Mouse (Mus musculus) kidney, embryonic 16.5 days (tissue): ENCODE results near the gene Ap2a2. TPM values are rescaled to one million over a fixed set of nuclear protein-coding genes. Genes with fewer than 3 reads are reported as not detected.
A peak's percentile ranks its signal among the peaks of the same experiment; 100 is the strongest.

Source experiments
- ATAC-seq: fragments of 200-750 bp; cut with Nextera tagmentation; 2 replicates; pipeline ENCODE4 v1.8.0; 2017; ENCODE audit warnings: moderate TSS enrichment; ENCODE audit not compliant: low FRiP score, low TSS enrichment
- H3K27ac ChIP-seq: fragments of 300-500 bp; sonication (generic); 2 replicates; pipeline ENCODE4 v1.5.1; 2014; ENCODE audit warnings: low read length
- H3K27me3 ChIP-seq: fragments of 300-500 bp; sonication (generic); 2 replicates; pipeline ENCODE4 v1.6.1; 2014; ENCODE audit warnings: low read length, control low read depth, mixed read lengths; ENCODE audit not compliant: insufficient read depth
- H3K36me3 ChIP-seq: fragments of 300-500 bp; sonication (generic); 2 replicates; pipeline ENCODE4 v1.6.1; 2014; ENCODE audit warnings: low read length, control low read depth, mixed read lengths; ENCODE audit not compliant: insufficient read depth
- H3K4me1 ChIP-seq: fragments of 300-500 bp; sonication (generic); 2 replicates; pipeline ENCODE4 v1.6.1; 2014; ENCODE audit warnings: low read length, control low read depth, mixed read lengths; ENCODE audit not compliant: insufficient read depth
- H3K4me2 ChIP-seq: fragments of 300-500 bp; sonication (generic); replicated peaks from 2 replicates; pipeline ENCODE4 v1.6.1; 2014; ENCODE audit warnings: low read depth, low read length
- H3K4me3 ChIP-seq: fragments of 300-500 bp; sonication (generic); 2 replicates; pipeline ENCODE4 v1.5.1; 2014; ENCODE audit warnings: mild to moderate bottlenecking, low read length
- H3K9ac ChIP-seq: fragments of 300-500 bp; sonication (generic); replicated peaks from 2 replicates; pipeline ENCODE4 v1.6.1; 2014; ENCODE audit warnings: low read length
- H3K9me3 ChIP-seq: fragments of 300-500 bp; sonication (generic); 2 replicates; pipeline ENCODE4 v1.6.1; 2016; ENCODE audit warnings: low read length, control low read depth
- WGBS: fragments of 180-500 bp; shearing (Covaris S2); extraction: QIAGEN DNeasy Blood & Tissue Kit; methylation state at CpG from one replicate; pipeline ENCODE4 v1.1.7; 2014; 5-methylcytosine and 5-hydroxymethylcytosine counted together
- polyA plus RNA-seq: library from polyadenylated mRNA; unstranded; fragments of >200 nt; fragmentation: Nextera tagmentation; extraction: Ambion mirVana; gene quantifications from 2 replicates; pipeline ENCODE4 v1.2.1, GENCODE M21; 2015

Ap2a2 gene
- polyA plus RNA-seq, 1 experiment from 2014 or later: 99.4 TPM

GRCm38 (mm10) chr7:141538852-141539555 lies 23.0 kb upstream of the Ap2a2 start:
- H3K4me1 ChIP-seq: peaks cover 15% of the 10 kb centered on the region
- ATAC-seq: peak; percentile 21
- peak overlapping the region; percentile 79 for H3K9ac ChIP-seq
- no peaks in the 10 kb centered on the region for H3K36me3 ChIP-seq
- H3K27ac ChIP-seq: peak overlapping the region; percentile 73
- 10% methylated on average over 18 of the region's 18 CpGs for WGBS
- no peaks in the 10 kb centered on the region for H3K9me3 ChIP-seq
- peak overlapping the region; percentile 83 for H3K4me3 ChIP-seq
- H3K27me3 ChIP-seq: no peaks in the 10 kb centered on the region
- peak overlapping the region; percentile 81 for H3K4me2 ChIP-seq

- H3K9ac ChIP-seq: peak within 1 kb of the TSS; percentile 79
- H3K4me2 ChIP-seq: peak within 1 kb of the TSS; percentile 81
- no peaks in the 10 kb centered on the region for H3K36me3 ChIP-seq
- H3K27ac ChIP-seq: peak within 1 kb of the TSS; percentile 73
- WGBS: 1% methylated on average over 46 of the region's 46 CpGs
- no peaks in the 10 kb centered on the region for H3K27me3 ChIP-seq
- ATAC-seq: peak; percentile 96
- H3K4me1 ChIP-seq: peaks cover 15% of the 10 kb centered on the region
- no peaks in the 10 kb centered on the region for H3K9me3 ChIP-seq
- H3K4me3 ChIP-seq: peak within 1 kb of the TSS; percentile 83
Observed at GRCm38 (mm10) chr7:141539556-141540311, 22.2 kb upstream of the Ap2a2 start, which contains the start of gene Chid1. TSS of gene Chid1 (minus strand) at chr7:141539857.

GRCm38 (mm10) chr7:141540312-141541081 lies 21.5 kb upstream of the Ap2a2 start:
- peak; percentile 32 for ATAC-seq
- peak overlapping the region; percentile 66 for H3K9ac ChIP-seq
- WGBS: 52% methylated on average over 13 of the region's 13 CpGs

GRCm38 (mm10) chr7:141541681-141542080 lies 20.3 kb upstream of the Ap2a2 start:
- 89% methylated on average over 4 of the region's 4 CpGs for WGBS
- Histone ChIP-seq H3K4me1 (peaks cover 15% of the 10 kb centered on the region), H3K9ac (no peak overlapping the region), H3K36me3 (no peaks in the 10 kb centered on the region), H3K27me3 (no peaks in the 10 kb centered on the region), H3K4me3 (no peak overlapping the region), H3K27ac (no peak overlapping the region), H3K4me2 (no peak overlapping the region), H3K9me3 (no peaks in the 10 kb centered on the region)
- no peak for ATAC-seq

More at GRCm38 (mm10) chr7:141540312-141541081, 21.5 kb upstream of the Ap2a2 start:
- H3K27ac ChIP-seq: peak overlapping the region; percentile 51
- H3K36me3 ChIP-seq: no peaks in the 10 kb centered on the region
- H3K27me3 ChIP-seq: no peaks in the 10 kb centered on the region
- H3K4me3 ChIP-seq: peak overlapping the region; percentile 83
- no peaks in the 10 kb centered on the region for H3K9me3 ChIP-seq
- H3K4me2 ChIP-seq: peak overlapping the region; percentile 81
- peaks cover 15% of the 10 kb centered on the region for H3K4me1 ChIP-seq

GRCm38 (mm10) chr7:141542588-141542987 lies 19.4 kb upstream of the Ap2a2 start:
- H3K27ac ChIP-seq: no peak overlapping the region
- no peaks in the 10 kb centered on the region for H3K9me3 ChIP-seq
- H3K27me3 ChIP-seq: no peaks in the 10 kb centered on the region
- no peak for ATAC-seq
- no peaks in the 10 kb centered on the region for H3K36me3 ChIP-seq
- H3K9ac ChIP-seq: no peak overlapping the region
- H3K4me1 ChIP-seq: peaks cover 15% of the 10 kb centered on the region
- WGBS: 80% methylated on average over 2 of the region's 2 CpGs
- H3K4me2 ChIP-seq: no peak overlapping the region
- H3K4me3 ChIP-seq: no peak overlapping the region

- no peaks in the 10 kb centered on the region for H3K36me3 ChIP-seq
- no peak overlapping the region for H3K27ac ChIP-seq
- H3K9ac ChIP-seq: no peak overlapping the region
- WGBS: 76% methylated on average over 4 of the region's 4 CpGs
- no peak overlapping the region for H3K4me3 ChIP-seq
- no peaks in the 10 kb centered on the region for H3K9me3 ChIP-seq
- H3K4me2 ChIP-seq: no peak overlapping the region
- no peaks in the 10 kb centered on the region for H3K27me3 ChIP-seq
- peaks cover 6% of the 10 kb centered on the region; the same call in 1 of the 2 replicates for H3K4me1 ChIP-seq
- ATAC-seq: no peak
Observed at GRCm38 (mm10) chr7:141544654-141545053, 17.3 kb upstream of the Ap2a2 start.

GRCm38 (mm10) chr7:141549432-141550061 lies 12.4 kb upstream of the Ap2a2 start:
- Histone ChIP-seq H3K4me3 (no peak overlapping the region), H3K27me3 (no peaks in the 10 kb centered on the region), H3K9ac (no peak overlapping the region), H3K27ac (no peak overlapping the region), H3K36me3 (no peaks in the 10 kb centered on the region), H3K4me2 (no peak overlapping the region), H3K9me3 (no peaks in the 10 kb centered on the region), H3K4me1 (no peaks in the 10 kb centered on the region)
- WGBS: 86% methylated on average over 3 of the region's 3 CpGs
- no peak for ATAC-seq

- H3K27ac ChIP-seq: 0 out of 2 replicates have a peak overlapping the region, but pooled peaks have one; percentile 37
- no peaks in the 10 kb centered on the region for H3K4me1 ChIP-seq
- no peak overlapping the region for H3K9ac ChIP-seq
- no peak for ATAC-seq
- no peaks in the 10 kb centered on the region for H3K27me3 ChIP-seq
- 68% methylated on average over 2 of the region's 2 CpGs for WGBS
- no peaks in the 10 kb centered on the region for H3K36me3 ChIP-seq
- no peaks in the 10 kb centered on the region for H3K9me3 ChIP-seq
- no peak overlapping the region for H3K4me3 ChIP-seq
- H3K4me2 ChIP-seq: no peak overlapping the region
Observed at GRCm38 (mm10) chr7:141550464-141550863, 11.5 kb upstream of the Ap2a2 start.

- no peaks in the 10 kb centered on the region for H3K36me3 ChIP-seq
- 73% methylated on average over 4 of the region's 4 CpGs for WGBS
- peaks cover 9% of the 10 kb centered on the region for H3K4me1 ChIP-seq
- H3K4me3 ChIP-seq: no peak overlapping the region
- no peak overlapping the region for H3K4me2 ChIP-seq
- no peaks in the 10 kb centered on the region for H3K9me3 ChIP-seq
- no peaks in the 10 kb centered on the region for H3K27me3 ChIP-seq
- ATAC-seq: no peak
- no peak overlapping the region for H3K27ac ChIP-seq
- H3K9ac ChIP-seq: no peak overlapping the region
Observed at GRCm38 (mm10) chr7:141558329-141558776, 3.6 kb upstream of the Ap2a2 start.
